Mouse (Mus musculus) lung, embryonic 14.5 days (tissue): ENCODE data around the gene Rsbn1. TPM values are rescaled to one million over a fixed set of nuclear protein-coding genes. Genes with fewer than 3 reads are reported as not detected.

Source experiments
- ATAC-seq: fragments of 200-750 bp; cut with Nextera tagmentation; 2 replicates; pipeline ENCODE4 v1.8.0; 2017; ENCODE audit warnings: mild to moderate bottlenecking, moderate TSS enrichment, moderate library complexity; ENCODE audit not compliant: insufficient read depth
- DNase-seq: peaks from one replicate; pipeline ENCODE4 v3.0.0-alpha.2; 2015
- H3K27ac ChIP-seq: fragments of 300-500 bp; sonication (generic); 2 replicates; pipeline ENCODE4 v1.5.1; 2014; ENCODE audit warnings: low read depth, mild to moderate bottlenecking, moderate library complexity
- H3K27me3 ChIP-seq: fragments of 300-500 bp; sonication (generic); 2 replicates; pipeline ENCODE4 v1.6.1; 2014; ENCODE audit warnings: low read length, control low read depth; ENCODE audit not compliant: insufficient read depth
- H3K36me3 ChIP-seq: fragments of 300-500 bp; sonication (generic); 2 replicates; pipeline ENCODE4 v1.6.1; 2014; ENCODE audit warnings: control low read depth; ENCODE audit not compliant: insufficient read depth
- H3K4me1 ChIP-seq: fragments of 300-500 bp; sonication (generic); 2 replicates; pipeline ENCODE4 v1.6.1; 2014; ENCODE audit warnings: antibody characterized with exemption, control low read depth; ENCODE audit not compliant: insufficient read depth
- H3K4me2 ChIP-seq: fragments of 300-500 bp; sonication (generic); 2 replicates; pipeline ENCODE4 v1.6.1; 2014; ENCODE audit warnings: mild to moderate bottlenecking
- H3K4me3 ChIP-seq: fragments of 300-500 bp; sonication (generic); 2 replicates; pipeline ENCODE4 v1.5.1; 2014; ENCODE audit warnings: low read depth, low read length
- H3K9ac ChIP-seq: fragments of 300-500 bp; sonication (generic); 2 replicates; pipeline ENCODE4 v1.6.1; 2014
- H3K9me3 ChIP-seq: fragments of 300-500 bp; sonication (generic); 2 replicates; pipeline ENCODE4 v1.6.1; 2016; ENCODE audit warnings: low read depth, low read length, control low read depth
- CTCF ChIP-seq: IDR thresholded peaks from 2 replicates; pipeline ENCODE4 v1.5.1; 2016; ENCODE audit warnings: antibody characterized with exemption, low read depth
- WGBS: fragments of 180-500 bp; shearing (Covaris S2); extraction: QIAGEN DNeasy Blood & Tissue Kit; methylation state at CpG from one replicate; pipeline ENCODE4 v1.1.7; 2014; 5-methylcytosine and 5-hydroxymethylcytosine counted together
- polyA plus RNA-seq: library from polyadenylated mRNA; unstranded; fragments of >200 nt; fragmentation: Nextera tagmentation; extraction: Ambion mirVana; gene quantifications from 2 replicates; pipeline ENCODE4 v1.2.1, GENCODE M21; 2014

Gene Rsbn1
- polyA plus RNA-seq, 1 experiment from 2014 or later: 12.9 TPM

GRCm38 (mm10) chr3:104009924-104010662 is 96.2 kb downstream of the Rsbn1 start:
- H3K36me3 ChIP-seq: peaks cover 55% of the 10 kb centered on the region
- H3K27ac ChIP-seq: no peak overlapping the region
- 86% methylated on average over 5 of the region's 5 CpGs for WGBS
- ATAC-seq (no peak), DNase-seq (no peak)
- no peak overlapping the region for H3K4me3 ChIP-seq
- no peaks in the 10 kb centered on the region for H3K27me3 ChIP-seq
- TF ChIP-seq CTCF: 0 out of 2 replicates have a peak, but pooled peaks have one; percentile 22
- no peak overlapping the region for H3K9ac ChIP-seq
- H3K4me2 ChIP-seq: no peak overlapping the region
- no peaks in the 10 kb centered on the region for H3K9me3 ChIP-seq
- no peaks in the 10 kb centered on the region for H3K4me1 ChIP-seq

GRCm38 (mm10) chr3:104011972-104012371 is 98.1 kb downstream of the Rsbn1 start:
- H3K4me2 ChIP-seq: no peak overlapping the region
- DNase-seq (no peak), ATAC-seq (no peak)
- no peaks in the 10 kb centered on the region for H3K9me3 ChIP-seq
- TF ChIP-seq CTCF: no peak
- no peaks in the 10 kb centered on the region for H3K27me3 ChIP-seq
- no peak overlapping the region for H3K27ac ChIP-seq
- no peak overlapping the region for H3K9ac ChIP-seq
- H3K4me1 ChIP-seq: no peaks in the 10 kb centered on the region
- peaks cover 55% of the 10 kb centered on the region for H3K36me3 ChIP-seq
- WGBS: 79% methylated on average over 2 of the region's 2 CpGs
- H3K4me3 ChIP-seq: no peak overlapping the region

Other genes with a start within 250 kb of the Rsbn1 start
- gene Olfml3, start 176.1 kb upstream of the Rsbn1 start, polyA plus RNA-seq: 79.0 and 82.5 TPM in 2 replicates
- gene Gm10964, start 174.8 kb upstream of the Rsbn1 start, polyA plus RNA-seq: not detected in 2 replicates
- gene Hipk1, start 122.6 kb upstream of the Rsbn1 start, polyA plus RNA-seq: 16.8 and 17.2 TPM in 2 replicates
- gene Dclre1b, start 104.7 kb upstream of the Rsbn1 start, polyA plus RNA-seq: 36.5 and 41.1 TPM in 2 replicates
- gene Ap4b1, start 104.6 kb upstream of the Rsbn1 start, polyA plus RNA-seq: 19.1 and 21.9 TPM in 2 replicates
- 0.21 TPM in 1 of 2 replicates, not detected in the other for gene Gm43064, start 104.5 kb upstream of the Rsbn1 start, polyA plus RNA-seq
- not detected in 2 replicates for gene Bcl2l15, start 81.5 kb upstream of the Rsbn1 start, polyA plus RNA-seq
- gene Ptpn22, start 54.3 kb upstream of the Rsbn1 start, polyA plus RNA-seq: 0.68 and 0.78 TPM in 2 replicates
- gene Phtf1, start 54.0 kb downstream of the Rsbn1 start, polyA plus RNA-seq: 36.9 and 38.8 TPM in 2 replicates